Mouse (Mus musculus) right cerebral cortex, postnatal 25 days (tissue): ENCODE measurements around the gene Cnep1r1.

Experiments
- DNase-seq: peaks from one replicate; pipeline ENCODE4 v3.0.0; 2022

The Cnep1r1 gene

GRCm38 (mm10) chr8:88118456-88119036 is at the start of gene Cnep1r1:
Gene Cnep1r1 (plus strand): TSS chr8:88118769.
- peak; percentile 90 for DNase-seq

DNA sequence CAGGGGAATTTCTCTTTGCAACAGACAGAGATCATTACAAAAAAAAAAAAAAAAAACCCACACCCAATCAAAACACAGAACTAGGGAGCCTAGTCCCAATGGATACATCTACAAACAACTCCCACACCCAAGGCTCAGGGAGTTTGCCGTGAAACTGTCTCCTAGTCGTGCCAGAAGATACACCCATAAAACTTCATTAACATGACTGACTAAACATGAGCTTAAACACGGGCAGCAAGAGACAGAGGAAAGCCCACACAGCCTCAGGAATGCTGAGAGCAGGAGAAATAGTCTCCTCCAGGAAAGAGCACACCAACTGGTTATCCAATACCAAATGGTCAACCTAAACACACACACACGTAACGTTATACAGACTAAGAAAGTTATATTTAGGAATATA is 36.4 kb upstream of the Cnep1r1 start:
- DNase-seq: no peak

- no peak for DNase-seq
Observed at GRCm38 (mm10) chr8:88088006-88088405, 30.6 kb upstream of the Cnep1r1 start.

DNA sequence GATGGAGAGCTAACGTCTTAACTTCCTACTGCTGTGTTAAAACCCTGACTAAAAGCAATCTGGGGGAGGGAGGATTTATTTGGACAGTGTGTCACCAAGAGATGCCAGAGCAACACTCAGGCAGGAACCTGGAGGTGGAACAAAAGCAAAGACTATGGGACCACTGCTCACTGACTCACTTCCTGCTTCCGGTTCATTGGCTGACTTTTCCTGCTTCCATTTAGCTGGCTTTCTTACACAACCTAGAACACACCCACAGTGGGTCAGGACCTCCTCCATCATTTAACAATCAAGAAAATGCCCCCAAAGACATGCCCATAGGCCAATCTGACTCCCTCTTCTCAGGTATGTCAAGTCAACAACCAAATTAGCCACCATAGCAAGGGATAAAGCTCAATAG is 26.9 kb upstream of the Cnep1r1 start:
- DNase-seq: no peak

DNA sequence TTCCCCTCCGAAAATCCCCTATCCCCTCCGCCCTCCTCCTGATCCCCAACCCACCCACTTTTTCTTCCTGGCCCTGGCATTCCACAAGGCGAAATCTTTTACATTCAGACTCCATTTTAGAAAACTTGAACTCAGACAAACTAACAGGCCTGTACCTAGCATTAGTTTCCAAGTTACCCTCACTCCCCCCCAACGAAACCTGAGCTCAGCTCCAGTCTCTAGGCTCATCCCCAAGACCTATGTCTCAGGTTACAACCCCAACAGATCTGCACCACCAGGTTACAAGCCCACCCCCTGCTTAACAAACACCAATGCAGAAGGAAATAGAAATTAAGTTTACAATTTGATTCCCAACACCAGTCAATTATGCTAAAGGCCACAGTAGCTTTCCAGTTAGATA is 25.2 kb upstream of the Cnep1r1 start:
- DNase-seq: no peak

- no peak for DNase-seq
Observed at GRCm38 (mm10) chr8:88098856-88099255, 19.7 kb upstream of the Cnep1r1 start.

DNA sequence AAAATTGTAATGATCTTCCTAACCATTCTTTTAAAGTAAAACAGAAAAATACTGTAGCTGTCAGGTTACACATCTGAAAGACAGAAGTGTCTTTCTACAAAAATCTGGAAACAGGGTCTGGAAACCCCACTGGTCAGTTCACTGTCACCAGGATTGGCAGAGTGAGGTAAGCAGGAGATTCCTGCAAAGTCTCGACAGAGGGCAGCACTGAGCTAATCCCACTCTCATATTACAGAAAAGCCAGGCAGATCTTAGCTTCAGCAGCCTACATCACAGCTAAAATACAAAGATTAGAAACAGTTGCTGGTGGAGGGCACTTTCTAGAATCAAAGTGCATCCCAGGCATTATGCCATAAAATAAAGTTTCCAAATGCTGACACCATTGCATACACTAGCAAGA is 19.0 kb upstream of the Cnep1r1 start:
- DNase-seq: peak; percentile 5

GRCm38 (mm10) chr8:88109241-88109640 is 9.3 kb upstream of the Cnep1r1 start:
- no peak for DNase-seq

GRCm38 (mm10) chr8:88119076-88119475 is 507 bp downstream of the Cnep1r1 start:
- no peak for DNase-seq

DNA sequence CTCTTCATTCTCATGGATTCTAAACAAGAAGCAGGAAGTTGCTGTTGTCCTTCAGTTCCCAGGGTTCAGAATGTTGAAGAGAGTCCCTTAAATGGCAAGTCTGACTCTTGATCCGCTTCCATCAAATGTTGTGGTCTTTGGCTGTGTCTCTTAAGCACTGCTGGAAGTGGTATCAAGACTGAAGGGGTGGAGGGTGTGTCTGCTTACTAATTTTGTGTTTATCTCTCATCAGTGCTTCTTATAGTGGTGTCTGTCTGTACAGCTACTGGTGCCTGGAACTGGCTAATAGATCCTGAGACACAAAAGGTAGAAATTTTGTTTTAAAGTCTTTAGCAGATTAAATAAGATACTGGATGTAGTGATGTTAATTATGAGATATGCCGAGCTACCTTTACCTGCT is 6.3 kb downstream of the Cnep1r1 start:
- no peak for DNase-seq

DNA sequence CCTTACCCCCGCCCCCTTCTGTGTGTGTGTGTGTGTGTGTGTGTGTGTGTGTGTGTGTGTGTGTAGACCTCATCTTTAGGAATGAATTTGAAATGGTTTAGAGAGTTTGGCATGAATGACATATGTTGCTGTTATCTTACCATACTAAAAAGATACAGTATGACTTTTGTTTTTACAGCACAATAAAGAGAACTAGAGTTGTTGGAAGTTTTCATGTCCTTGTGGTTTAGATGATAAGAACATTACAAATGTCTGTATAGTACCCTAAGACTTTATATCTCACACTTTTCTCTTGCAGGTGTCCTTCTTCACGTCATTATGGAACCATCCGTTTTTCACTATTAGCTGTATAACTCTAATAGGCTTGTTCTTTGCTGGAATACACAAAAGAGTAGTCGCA is 10.8 kb downstream of the Cnep1r1 start:
- DNase-seq: no peak

DNA sequence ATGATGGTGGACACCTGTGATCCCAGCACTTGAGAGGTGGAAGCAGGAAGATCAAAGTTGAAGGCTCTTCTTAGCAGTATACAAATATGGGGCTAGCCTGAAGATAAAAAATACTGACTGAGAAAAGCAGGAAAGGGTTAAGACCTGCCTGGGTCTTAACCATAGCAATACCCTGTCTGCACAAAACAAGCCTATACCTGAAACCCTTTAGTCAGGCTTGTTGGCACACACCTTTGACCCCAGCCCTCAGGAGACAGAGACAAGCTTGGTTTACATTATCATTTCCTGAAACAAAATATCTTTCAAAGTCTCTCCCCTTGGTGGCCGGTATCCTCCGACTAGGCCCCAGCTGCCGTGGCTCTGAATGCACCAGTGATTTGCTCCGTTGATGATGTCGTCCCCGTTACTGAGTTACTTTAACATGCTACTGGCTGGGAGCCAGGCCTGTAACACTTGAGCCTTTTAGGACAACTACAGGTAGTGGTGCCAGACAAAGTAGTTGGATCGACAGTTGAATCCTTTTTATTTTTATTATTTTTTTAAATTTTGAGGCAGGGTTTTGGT is 12.3 kb downstream of the Cnep1r1 start:
- DNase-seq: no peak

- DNase-seq: peak; percentile 94
Observed at GRCm38 (mm10) chr8:88137748-88138484, 19.3 kb downstream of the Cnep1r1 start, which contains the start of gene Heatr3. Gene Heatr3 (plus strand): TSS chr8:88137855.

DNA sequence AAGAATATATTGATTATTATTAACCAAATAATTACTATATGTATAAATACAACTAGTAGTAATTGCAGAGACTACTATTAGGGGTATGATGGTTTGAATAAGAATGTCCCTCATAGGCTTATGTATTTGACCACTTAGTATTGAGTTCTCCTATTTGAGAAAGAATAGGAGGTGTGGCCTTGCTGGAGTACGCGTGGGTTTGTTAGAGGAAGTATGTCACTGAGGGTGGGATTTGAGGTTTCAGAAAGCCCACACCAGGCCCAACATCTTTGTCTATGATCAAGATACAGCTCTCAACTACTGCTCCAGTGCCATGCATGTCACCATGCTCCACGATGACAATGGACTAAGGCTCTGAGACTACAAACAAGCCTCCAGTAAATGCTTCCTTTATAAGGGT is 20.7 kb downstream of the Cnep1r1 start:
- DNase-seq: no peak

DNA sequence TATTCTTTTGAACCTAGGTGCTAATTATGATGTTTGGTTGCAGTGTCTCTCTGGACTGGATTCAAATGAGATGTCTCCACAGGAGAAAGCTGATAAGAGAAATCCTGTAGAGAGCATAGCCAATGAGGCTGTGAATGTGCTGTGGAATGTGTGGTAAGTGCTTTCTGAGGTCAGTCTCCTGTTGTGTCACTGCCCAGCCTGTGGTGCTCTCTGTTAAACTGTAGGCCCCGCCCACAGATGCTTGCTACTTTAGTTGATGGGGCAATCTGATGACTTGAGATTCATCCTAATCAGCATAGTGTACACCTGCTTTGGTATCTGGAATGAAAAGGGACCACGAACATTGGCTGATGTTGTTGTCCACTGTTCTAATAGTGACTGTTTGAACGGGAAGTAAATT is 23.1 kb downstream of the Cnep1r1 start:
- DNase-seq: no peak

GRCm38 (mm10) chr8:88144041-88144440 is 25.5 kb downstream of the Cnep1r1 start:
- no peak for DNase-seq

DNA sequence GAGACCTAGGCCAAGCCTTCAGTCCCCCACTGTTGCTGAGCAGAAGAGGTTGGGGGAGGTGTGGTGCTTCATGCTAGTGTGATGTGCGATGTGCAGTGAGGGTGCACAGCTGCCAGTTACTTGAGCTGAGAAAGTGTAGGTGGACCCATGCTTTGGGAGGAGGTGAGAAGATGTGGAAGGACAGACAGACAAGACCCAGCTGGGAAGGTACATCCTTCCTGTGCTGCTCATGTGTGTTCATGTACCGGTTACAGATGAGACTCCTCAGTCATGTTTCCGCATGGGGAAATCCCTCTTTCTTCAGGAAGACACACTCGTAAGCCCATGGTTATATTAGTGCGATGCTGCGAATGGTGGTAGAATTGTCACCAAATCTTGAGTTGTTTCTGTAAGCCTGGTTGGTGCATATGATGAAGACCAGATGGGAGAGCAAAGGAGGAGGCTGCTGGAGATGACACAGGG is 32.4 kb downstream of the Cnep1r1 start:
- peak; percentile 33 for DNase-seq

DNA sequence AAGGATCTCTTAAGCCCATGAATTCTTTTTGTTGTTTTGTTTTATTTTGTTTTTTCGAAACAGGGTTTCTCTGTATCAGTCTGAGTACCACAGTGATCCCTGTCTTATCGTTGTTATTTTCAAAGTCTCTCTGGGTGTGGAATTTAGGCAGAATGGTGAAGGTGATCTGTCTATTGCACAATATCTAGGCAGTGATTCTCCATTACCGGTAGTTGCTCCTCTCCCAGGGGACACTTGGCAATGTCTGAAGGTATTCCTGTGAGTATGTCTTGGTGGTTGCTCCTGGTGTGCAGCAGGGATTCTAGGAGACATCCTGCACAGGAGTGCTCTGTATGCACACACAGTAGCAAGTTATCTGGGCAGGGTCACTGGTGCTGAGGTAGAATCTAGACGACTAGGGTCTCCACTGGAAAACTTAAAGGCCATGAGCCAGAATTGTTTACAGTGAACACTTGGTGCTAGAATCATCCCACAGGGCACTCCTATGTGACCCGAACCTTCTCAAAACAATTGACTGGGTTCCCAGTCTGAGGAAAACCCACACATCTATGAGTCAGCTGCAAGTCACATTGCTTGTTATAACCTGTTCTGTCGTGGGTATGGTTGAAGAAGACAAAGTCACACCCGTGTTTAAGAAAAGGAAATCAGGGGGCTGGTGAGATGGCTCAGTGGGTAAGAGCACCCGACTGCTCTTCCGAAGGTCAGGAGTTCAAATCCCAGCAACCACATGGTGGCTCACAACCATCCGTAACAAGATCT is 41.8 kb downstream of the Cnep1r1 start:
- DNase-seq: peak; percentile 9

DNA sequence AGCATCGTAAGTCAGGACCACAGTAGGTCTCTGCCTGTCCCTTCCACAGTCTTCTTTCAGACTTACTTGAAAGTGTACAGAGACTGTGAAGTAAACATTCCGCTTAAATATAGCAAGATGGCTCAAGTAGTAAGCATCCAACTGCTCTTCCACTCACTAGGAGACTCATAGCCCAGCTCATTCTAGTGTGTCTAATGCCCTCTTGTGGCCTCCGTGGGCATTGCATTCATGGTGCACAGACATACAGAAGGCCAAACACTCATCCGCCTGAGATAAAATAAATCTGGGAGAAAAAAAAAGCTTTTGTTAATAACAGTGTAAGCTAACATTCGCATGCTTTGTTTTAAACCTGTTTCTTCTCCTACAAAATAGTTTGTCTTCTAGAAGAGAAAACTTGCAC is 42.9 kb downstream of the Cnep1r1 start:
- DNase-seq: peak; percentile 22

DNA sequence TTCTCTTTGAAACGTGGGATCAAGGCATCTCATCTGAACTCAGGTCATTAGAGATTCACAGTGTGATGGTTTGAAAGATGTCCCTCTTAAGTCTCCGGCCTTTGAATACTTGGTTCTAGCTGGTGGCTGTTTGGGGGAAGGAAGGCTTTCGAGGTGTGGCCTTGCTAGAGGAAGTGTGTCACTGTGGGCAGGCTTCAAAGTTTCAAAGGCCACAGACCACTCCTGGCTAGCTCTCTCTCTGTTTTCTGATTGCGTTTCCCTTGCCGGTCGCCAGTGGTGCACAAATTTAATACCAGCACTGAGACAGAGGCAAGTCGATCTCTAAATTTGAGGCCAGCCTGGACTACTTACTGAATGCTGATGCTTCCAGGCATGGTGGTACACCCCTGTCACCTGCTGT is 56.7 kb downstream of the Cnep1r1 start:
- no peak for DNase-seq

- DNase-seq: no peak
Observed at GRCm38 (mm10) chr8:88177291-88177690, 58.7 kb downstream of the Cnep1r1 start.

DNA sequence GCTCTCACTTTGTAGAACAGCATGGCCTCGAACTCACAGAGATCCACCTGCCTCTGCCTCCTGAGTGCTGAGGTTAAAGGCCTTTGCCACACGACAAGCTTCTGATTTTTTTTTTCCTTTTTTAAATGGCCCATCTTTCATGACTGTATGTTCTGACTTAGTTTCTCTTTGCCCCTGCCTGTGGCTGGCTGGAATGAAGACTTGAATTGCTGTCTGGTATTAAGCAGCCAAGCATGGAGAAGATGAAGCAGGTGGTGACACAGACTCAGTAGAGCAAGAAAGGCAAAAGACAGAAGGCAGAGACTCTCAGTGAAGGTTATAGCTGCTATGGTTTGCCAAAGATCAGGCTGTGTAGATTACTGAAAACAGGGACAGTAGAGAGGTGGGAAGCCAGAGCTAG is 64.6 kb downstream of the Cnep1r1 start:
- DNase-seq: no peak
